Mouse (Mus musculus): ENCODE measurements at regions not wholly inside any gene's neighbourhood (a gene's known extent, or its start where the extent isn't known, plus 50 kb on each side); places are given as distances from the start of the nearest gene placed in this dataset.

DNA sequence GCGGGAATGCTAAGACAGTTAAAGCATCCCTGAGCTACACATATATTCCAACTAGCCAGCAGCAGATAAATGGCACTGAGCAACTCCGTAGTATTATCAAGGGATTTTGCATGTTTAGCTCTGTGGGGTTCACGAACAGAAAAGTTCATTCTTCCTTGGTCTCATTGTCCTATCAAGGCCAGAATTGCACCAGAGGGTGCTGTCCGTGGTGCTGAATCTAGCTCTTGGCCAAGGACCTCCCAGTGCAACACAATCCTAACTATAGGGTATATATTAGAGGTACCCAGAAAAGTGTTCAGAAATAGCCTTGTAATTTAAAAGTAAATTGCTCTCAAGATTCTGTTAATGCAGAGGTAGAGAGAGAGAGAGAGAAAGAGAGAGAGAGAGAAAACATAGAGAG, 176.9 kb upstream of the Kcnd3 start:
- TF ChIP-seq CTCF (IDR thresholded peaks at IDR 0.05; ENCODE audit: low read depth, low read length): no peak
- TF ChIP-seq TAL1 (conservative IDR thresholded peaks at IDR 0.05; ENCODE audit: low read depth, low read length): no peak
- TF ChIP-seq GATA1 (IDR thresholded peaks at IDR 0.05; ENCODE audit: borderline replicate concordance, low read length): no peak
- TF ChIP-seq POLR2AphosphoS5 (IDR thresholded peaks at IDR 0.05; ENCODE audit: insufficient replicate concordance, low read depth, low read length): no peak
- no peak for TF ChIP-seq GATA2 (IDR thresholded peaks at IDR 0.05; ENCODE audit: borderline replicate concordance, low read depth, low read length)

Data from G1E (cell line).